Mouse (Mus musculus): Measurements from ENCODE around the gene Ppa2. TPM values are rescaled to one million over a fixed set of nuclear protein-coding genes. Genes with fewer than 3 reads are reported as not detected.

Ppa2 gene
- total and polyA plus RNA-seq, 2 experiments from 2014 or later = 46.9 to 146 TPM

GRCm38 (mm10) chr3:133341106-133341505, 31.2 kb downstream of the Ppa2 start:
- Histone ChIP-seq H3K4me3 (ENCODE audit: low read depth, low read length) (no peak overlapping the region), H3K9me3 (replicated peaks; ENCODE audit: control insufficient read depth, low read length) (no peaks in the 10 kb centered on the region), H3K27ac (ENCODE audit: low read depth) (no peak overlapping the region), H3K4me1 (ENCODE audit: control insufficient read depth, insufficient read depth) (peaks cover 14% of the 10 kb centered on the region; the same call in 1 of the 2 replicates), H3K4me2 (ENCODE audit: low read depth, low read length) (no peak overlapping the region), H3K27me3 (ENCODE audit: control insufficient read depth, insufficient read depth, low read length) (no peaks in the 10 kb centered on the region), H3K9ac (replicated peaks; ENCODE audit: low read depth, low read length) (no peak overlapping the region), H3K36me3 (replicated peaks; ENCODE audit: control insufficient read depth, insufficient read depth, low read length) (peaks cover 8% of the 10 kb centered on the region; the same call in 1 of the 2 replicates)
- no peak for TF ChIP-seq EP300 (IDR thresholded peaks at IDR 0.05; ENCODE audit: low read depth)
- TF ChIP-seq CTCF (IDR thresholded peaks at IDR 0.05; ENCODE audit: low read depth) = no peak
- ATAC-seq (ENCODE audit: insufficient read depth, low read depth) (no peak), DNase-seq (ENCODE audit: low spot score) (no peak)
- 83% methylated on average over 11 of the region's 11 CpGs for WGBS

DNA sequence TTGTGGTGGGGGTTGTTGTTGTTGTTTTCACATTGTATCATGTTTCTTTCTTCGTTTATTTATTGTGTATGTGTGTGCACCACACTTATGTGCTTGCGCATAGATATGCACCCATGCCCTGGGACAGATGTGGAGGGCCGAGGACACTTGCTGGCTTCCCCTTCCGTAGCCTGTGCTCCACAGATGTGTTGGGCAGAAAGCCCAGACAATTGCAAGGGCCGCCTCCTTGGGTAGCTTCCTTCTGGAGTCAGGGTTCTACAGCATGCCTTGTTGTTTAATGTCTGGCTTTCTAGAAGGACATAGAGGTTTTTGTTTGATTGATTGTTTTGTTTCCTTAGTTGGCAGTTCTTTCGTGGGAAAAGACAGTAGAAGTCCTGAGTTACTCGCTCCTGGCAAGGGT, 37.6 kb downstream of the Ppa2 start:
- Histone ChIP-seq H3K27ac (ENCODE audit: low read depth) (no peak overlapping the region), H3K36me3 (replicated peaks; ENCODE audit: control insufficient read depth, insufficient read depth, low read length) (peaks cover 17% of the 10 kb centered on the region), H3K4me2 (ENCODE audit: low read depth, low read length) (no peak overlapping the region), H3K9me3 (replicated peaks; ENCODE audit: control insufficient read depth, low read length) (no peaks in the 10 kb centered on the region), H3K27me3 (ENCODE audit: control insufficient read depth, insufficient read depth, low read length) (no peaks in the 10 kb centered on the region), H3K4me1 (ENCODE audit: control insufficient read depth, insufficient read depth) (no peaks in the 10 kb centered on the region), H3K9ac (replicated peaks; ENCODE audit: low read depth, low read length) (no peak overlapping the region), H3K4me3 (ENCODE audit: low read depth, low read length) (no peak overlapping the region)
- no peak for DNase-seq (ENCODE audit: low spot score)
- no peak for ATAC-seq (ENCODE audit: insufficient read depth, low read depth)
- 71% methylated on average over 7 of the region's 7 CpGs for WGBS
- no peak for TF ChIP-seq CTCF (IDR thresholded peaks at IDR 0.05; ENCODE audit: low read depth)
- no peak for TF ChIP-seq EP300 (IDR thresholded peaks at IDR 0.05; ENCODE audit: low read depth)

GRCm38 (mm10) chr3:133348847-133349246, 38.9 kb downstream of the Ppa2 start:
- H3K27ac ChIP-seq (ENCODE audit: low read depth) = no peak overlapping the region
- peaks cover 17% of the 10 kb centered on the region for H3K36me3 ChIP-seq (replicated peaks; ENCODE audit: control insufficient read depth, insufficient read depth, low read length)
- H3K9ac ChIP-seq (replicated peaks; ENCODE audit: low read depth, low read length) = no peak overlapping the region
- no peaks in the 10 kb centered on the region for H3K9me3 ChIP-seq (replicated peaks; ENCODE audit: control insufficient read depth, low read length)
- H3K4me2 ChIP-seq (ENCODE audit: low read depth, low read length) = no peak overlapping the region
- WGBS = 90% methylated on average over 2 of the region's 2 CpGs
- ATAC-seq (ENCODE audit: insufficient read depth, low read depth) (no peak), DNase-seq (ENCODE audit: low spot score) (no peak)
- no peak overlapping the region for H3K4me3 ChIP-seq (ENCODE audit: low read depth, low read length)
- H3K4me1 ChIP-seq (ENCODE audit: control insufficient read depth, insufficient read depth) = no peaks in the 10 kb centered on the region
- no peaks in the 10 kb centered on the region for H3K27me3 ChIP-seq (ENCODE audit: control insufficient read depth, insufficient read depth, low read length)
- TF ChIP-seq CTCF (IDR thresholded peaks at IDR 0.05; ENCODE audit: low read depth) (no peak), EP300 (IDR thresholded peaks at IDR 0.05; ENCODE audit: low read depth) (no peak)

DNA sequence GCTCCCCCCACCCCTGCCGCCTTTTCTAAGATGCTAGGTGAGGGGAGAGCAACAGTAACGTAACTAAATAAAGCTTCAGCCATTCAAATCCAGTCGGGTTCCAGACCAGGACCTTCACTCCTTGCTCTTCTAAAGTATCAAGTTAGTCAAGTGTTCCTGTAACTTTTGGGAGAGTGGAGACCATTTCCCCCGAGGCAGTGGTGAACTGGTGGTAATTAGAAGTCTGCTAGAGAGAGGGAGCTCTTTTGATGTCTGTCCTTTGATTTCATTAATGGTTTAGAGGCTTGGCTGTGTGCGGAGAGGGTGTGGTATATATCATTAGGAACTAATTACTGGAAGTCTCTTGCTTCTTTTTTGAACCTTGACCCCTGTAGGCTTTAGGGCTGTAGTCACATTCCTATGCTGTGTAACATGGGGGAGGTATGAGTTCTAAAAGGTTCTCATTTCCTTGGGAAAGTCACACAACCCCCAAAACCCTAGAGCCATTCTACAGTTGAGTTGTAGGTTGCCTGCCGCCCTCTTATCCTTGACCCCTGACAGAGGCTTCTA, 47.6 kb downstream of the Ppa2 start:
- Histone ChIP-seq H3K27ac (ENCODE audit: low read depth) (no peak overlapping the region), H3K27me3 (ENCODE audit: control insufficient read depth, insufficient read depth, low read length) (no peaks in the 10 kb centered on the region), H3K4me3 (ENCODE audit: low read depth, low read length) (no peak overlapping the region), H3K4me2 (ENCODE audit: low read depth, low read length) (no peak overlapping the region), H3K4me1 (ENCODE audit: control insufficient read depth, insufficient read depth) (no peaks in the 10 kb centered on the region), H3K9me3 (replicated peaks; ENCODE audit: control insufficient read depth, low read length) (no peaks in the 10 kb centered on the region), H3K36me3 (replicated peaks; ENCODE audit: control insufficient read depth, insufficient read depth, low read length) (0 out of 2 replicates have a peak, but pooled peaks cover 3% of the 10 kb centered on the region), H3K9ac (replicated peaks; ENCODE audit: low read depth, low read length) (no peak overlapping the region)
- DNase-seq (ENCODE audit: low spot score) (no peak), ATAC-seq (ENCODE audit: insufficient read depth, low read depth) (no peak)
- TF ChIP-seq EP300 (IDR thresholded peaks at IDR 0.05; ENCODE audit: low read depth) = no peak
- TF ChIP-seq CTCF (IDR thresholded peaks at IDR 0.05; ENCODE audit: low read depth) = no peak
- 70% methylated on average over 6 of the region's 6 CpGs for WGBS

GRCm38 (mm10) chr3:133357977-133358376, 48.1 kb downstream of the Ppa2 start:
- Histone ChIP-seq H3K4me3 (ENCODE audit: low read depth, low read length) (no peak overlapping the region), H3K27ac (ENCODE audit: low read depth) (no peak overlapping the region), H3K27me3 (ENCODE audit: control insufficient read depth, insufficient read depth, low read length) (no peaks in the 10 kb centered on the region), H3K9me3 (replicated peaks; ENCODE audit: control insufficient read depth, low read length) (no peaks in the 10 kb centered on the region), H3K4me2 (ENCODE audit: low read depth, low read length) (no peak overlapping the region), H3K4me1 (ENCODE audit: control insufficient read depth, insufficient read depth) (no peaks in the 10 kb centered on the region), H3K36me3 (replicated peaks; ENCODE audit: control insufficient read depth, insufficient read depth, low read length) (0 out of 2 replicates have a peak, but pooled peaks cover 3% of the 10 kb centered on the region), H3K9ac (replicated peaks; ENCODE audit: low read depth, low read length) (no peak overlapping the region)
- DNase-seq (ENCODE audit: low spot score) (no peak), ATAC-seq (ENCODE audit: insufficient read depth, low read depth) (no peak)
- TF ChIP-seq EP300 (IDR thresholded peaks at IDR 0.05; ENCODE audit: low read depth) (no peak), CTCF (IDR thresholded peaks at IDR 0.05; ENCODE audit: low read depth) (no peak)

- TF ChIP-seq CTCF (IDR thresholded peaks at IDR 0.05; ENCODE audit: low read depth) = no peak
- no peak for TF ChIP-seq EP300 (IDR thresholded peaks at IDR 0.05; ENCODE audit: low read depth)
- no peak overlapping the region for H3K9ac ChIP-seq (replicated peaks; ENCODE audit: low read depth, low read length)
- WGBS = 92% methylated on average over 1 of the region's 1 CpGs
These were observed 51.5 kb downstream of the Ppa2 start for GRCm38 (mm10) chr3:133361406-133361805.

More at GRCm38 (mm10) chr3:133361406-133361805, 51.5 kb downstream of the Ppa2 start:
- Histone ChIP-seq H3K27me3 (ENCODE audit: control insufficient read depth, insufficient read depth, low read length) (no peaks in the 10 kb centered on the region), H3K36me3 (replicated peaks; ENCODE audit: control insufficient read depth, insufficient read depth, low read length) (peaks cover 8% of the 10 kb centered on the region; the same call in 1 of the 2 replicates), H3K4me1 (ENCODE audit: control insufficient read depth, insufficient read depth) (no peaks in the 10 kb centered on the region), H3K4me3 (ENCODE audit: low read depth, low read length) (no peak overlapping the region), H3K9me3 (replicated peaks; ENCODE audit: control insufficient read depth, low read length) (no peaks in the 10 kb centered on the region), H3K4me2 (ENCODE audit: low read depth, low read length) (no peak overlapping the region), H3K27ac (ENCODE audit: low read depth) (no peak overlapping the region)
- no peak for ATAC-seq (ENCODE audit: insufficient read depth, low read depth)
- DNase-seq (ENCODE audit: low spot score) = no peak

Measured in heart, postnatal 0 days (tissue).